Mouse (Mus musculus): ENCODE data around the gene Eif2b4. TPM values are rescaled to one million over a fixed set of nuclear protein-coding genes. Genes with fewer than 3 reads are reported as not detected.

Gene Eif2b4
- polyA plus RNA-seq, 1 experiment = 87.1 TPM

DNA sequence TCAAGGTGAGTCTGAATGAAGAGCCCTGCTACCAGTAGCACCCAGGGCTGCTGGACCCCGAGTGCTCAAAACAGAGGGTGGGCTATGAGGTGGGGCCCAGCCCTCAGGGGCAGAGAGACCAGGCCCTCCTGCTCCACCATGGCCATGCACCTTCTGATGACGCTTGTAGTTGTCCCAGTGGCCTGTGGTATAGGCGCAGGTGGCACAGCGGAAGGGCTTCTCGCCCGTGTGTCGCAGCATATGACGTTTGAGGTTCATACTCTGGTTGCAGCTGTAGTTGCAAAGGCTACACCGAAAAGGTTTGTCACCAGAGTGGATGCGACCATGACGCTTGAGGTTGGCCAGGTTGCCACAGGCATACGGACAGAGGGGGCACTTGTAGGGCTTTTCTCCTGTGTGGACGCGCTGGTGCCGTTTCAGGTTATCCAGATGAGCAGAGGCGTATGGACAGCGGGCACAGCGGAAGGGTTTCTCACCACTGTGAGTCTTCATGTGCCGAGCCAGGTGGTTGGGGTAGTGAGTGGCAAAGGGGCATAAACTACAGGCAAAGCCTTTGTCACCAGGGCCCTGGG is 6.2 kb upstream of the Eif2b4 start:
- H3K27me3 ChIP-seq (ENCODE audit: control insufficient read depth, insufficient read depth, low read length) = no peaks in the 10 kb centered on the region
- H3K4me1 ChIP-seq (ENCODE audit: control insufficient read depth, insufficient read depth, low read length) = no peaks in the 10 kb centered on the region
- 88% methylated on average over 19 of the region's 19 CpGs for WGBS
- DNase-seq = no peak
- TF ChIP-seq POLR2A (IDR thresholded peaks at IDR 0.05; ENCODE audit: borderline replicate concordance, insufficient read depth, low read length) (no peak), CTCF (IDR thresholded peaks at IDR 0.05; ENCODE audit: borderline replicate concordance, insufficient read depth, low read depth, low read length) (no peak)
- H3K27ac ChIP-seq (ENCODE audit: insufficient read depth, low read length) = no peak overlapping the region
- H3K4me3 ChIP-seq (replicated peaks; ENCODE audit: insufficient read depth, low read depth, low read length) = no peak overlapping the region

DNA sequence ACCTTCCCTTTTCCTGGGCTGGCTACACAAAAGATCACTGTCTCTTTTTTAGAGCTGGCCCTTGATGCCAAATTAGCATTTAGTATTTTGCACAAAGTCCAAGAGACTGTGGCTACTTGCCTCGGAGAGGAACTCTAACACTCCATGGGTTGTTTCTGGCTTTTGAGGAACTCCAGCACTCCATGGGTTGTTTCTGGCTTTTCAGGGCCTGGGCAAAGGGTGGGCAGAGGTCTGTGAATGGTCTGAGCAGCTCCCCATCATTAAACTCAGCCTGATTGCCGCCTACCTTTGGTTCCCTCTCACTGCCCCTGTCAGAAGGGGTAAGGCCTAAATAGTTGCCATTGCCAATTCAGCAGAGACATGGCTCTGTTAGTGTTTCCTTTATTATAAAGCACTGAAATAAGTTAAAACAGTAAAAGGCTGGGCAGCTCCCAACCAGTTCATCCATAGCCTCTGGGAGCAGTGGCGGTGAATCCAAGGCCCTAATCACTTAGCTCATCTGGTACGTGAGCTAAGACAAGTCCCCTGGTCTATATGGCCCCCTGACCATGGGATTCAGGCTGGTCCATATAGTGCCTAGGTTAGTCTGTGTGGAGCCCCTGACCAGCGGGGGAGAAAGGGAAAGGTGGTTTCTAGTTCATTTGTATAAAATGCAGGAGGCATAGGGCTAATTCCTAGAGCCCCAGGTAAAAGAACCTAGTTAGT is 5.5 kb upstream of the Eif2b4 start:
- H3K4me3 ChIP-seq (replicated peaks; ENCODE audit: insufficient read depth, low read depth, low read length) = no peak overlapping the region
- H3K4me1 ChIP-seq (ENCODE audit: control insufficient read depth, insufficient read depth, low read length) = no peaks in the 10 kb centered on the region
- H3K27ac ChIP-seq (ENCODE audit: insufficient read depth, low read length) = no peak overlapping the region
- H3K27me3 ChIP-seq (ENCODE audit: control insufficient read depth, insufficient read depth, low read length) = no peaks in the 10 kb centered on the region
- WGBS = 68% methylated on average over 5 of the region's 5 CpGs
- no peak for DNase-seq
- TF ChIP-seq CTCF (IDR thresholded peaks at IDR 0.05; ENCODE audit: borderline replicate concordance, insufficient read depth, low read depth, low read length) = no peak
- no peak for TF ChIP-seq POLR2A (IDR thresholded peaks at IDR 0.05; ENCODE audit: borderline replicate concordance, insufficient read depth, low read length)

DNA sequence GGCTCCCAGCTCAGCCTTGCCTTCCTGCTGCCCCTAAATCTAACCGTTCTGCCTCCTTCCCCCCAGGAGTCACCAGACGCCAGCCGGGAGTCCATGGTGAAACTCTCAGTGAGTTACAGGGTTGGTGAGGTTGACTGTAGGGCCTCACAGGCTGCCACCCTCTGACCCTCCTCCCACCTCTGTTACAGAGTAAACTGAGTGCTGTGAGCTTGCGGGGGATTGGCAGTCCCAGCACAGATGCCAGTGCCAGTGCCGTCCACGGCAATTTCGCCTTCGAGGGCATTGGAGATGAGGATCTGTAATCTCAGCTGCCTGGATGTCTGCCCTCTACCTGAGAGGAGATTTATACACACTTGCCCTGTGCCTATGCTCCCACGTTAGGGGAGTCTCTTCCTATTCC is 4.9 kb upstream of the Eif2b4 start:
- no peak for DNase-seq
- 57% methylated on average over 9 of the region's 9 CpGs for WGBS
- no peak overlapping the region for H3K27ac ChIP-seq (ENCODE audit: insufficient read depth, low read length)

DNA sequence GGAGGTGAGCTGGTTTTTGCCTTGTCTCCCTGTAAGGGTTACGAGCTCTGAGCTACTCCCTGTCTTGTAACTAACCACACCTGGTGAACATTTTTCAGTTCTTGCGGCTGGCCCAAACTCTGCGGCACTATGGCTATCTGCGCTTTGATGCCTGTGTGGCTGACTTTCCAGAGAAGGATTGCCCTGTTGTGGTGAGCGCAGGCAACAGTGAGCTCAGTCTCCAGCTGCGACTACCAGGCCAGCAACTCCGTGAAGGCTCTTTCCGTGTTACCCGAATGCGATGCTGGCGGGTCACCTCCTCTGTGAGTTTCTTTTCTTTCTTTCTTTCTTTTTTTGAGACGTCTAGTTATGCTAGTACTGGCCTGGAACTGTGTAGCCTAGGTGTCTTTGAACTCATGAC is 3.8 kb upstream of the Eif2b4 start:
- Histone ChIP-seq H3K27me3 (ENCODE audit: control insufficient read depth, insufficient read depth, low read length) (no peaks in the 10 kb centered on the region), H3K4me1 (ENCODE audit: control insufficient read depth, insufficient read depth, low read length) (no peaks in the 10 kb centered on the region), H3K4me3 (replicated peaks; ENCODE audit: insufficient read depth, low read depth, low read length) (no peak overlapping the region), H3K27ac (ENCODE audit: insufficient read depth, low read length) (no peak overlapping the region)
- WGBS = 90% methylated on average over 12 of the region's 12 CpGs
- DNase-seq = no peak
- TF ChIP-seq POLR2A (IDR thresholded peaks at IDR 0.05; ENCODE audit: borderline replicate concordance, insufficient read depth, low read length) (no peak), CTCF (IDR thresholded peaks at IDR 0.05; ENCODE audit: borderline replicate concordance, insufficient read depth, low read depth, low read length) (no peak)

More for the DNA sequence above, 4.9 kb upstream of the Eif2b4 start:
- no peak for TF ChIP-seq CTCF (IDR thresholded peaks at IDR 0.05; ENCODE audit: borderline replicate concordance, insufficient read depth, low read depth, low read length)
- TF ChIP-seq POLR2A (IDR thresholded peaks at IDR 0.05; ENCODE audit: borderline replicate concordance, insufficient read depth, low read length) = no peak
- no peak overlapping the region for H3K4me3 ChIP-seq (replicated peaks; ENCODE audit: insufficient read depth, low read depth, low read length)
- no peaks in the 10 kb centered on the region for H3K4me1 ChIP-seq (ENCODE audit: control insufficient read depth, insufficient read depth, low read length)
- no peaks in the 10 kb centered on the region for H3K27me3 ChIP-seq (ENCODE audit: control insufficient read depth, insufficient read depth, low read length)

DNA sequence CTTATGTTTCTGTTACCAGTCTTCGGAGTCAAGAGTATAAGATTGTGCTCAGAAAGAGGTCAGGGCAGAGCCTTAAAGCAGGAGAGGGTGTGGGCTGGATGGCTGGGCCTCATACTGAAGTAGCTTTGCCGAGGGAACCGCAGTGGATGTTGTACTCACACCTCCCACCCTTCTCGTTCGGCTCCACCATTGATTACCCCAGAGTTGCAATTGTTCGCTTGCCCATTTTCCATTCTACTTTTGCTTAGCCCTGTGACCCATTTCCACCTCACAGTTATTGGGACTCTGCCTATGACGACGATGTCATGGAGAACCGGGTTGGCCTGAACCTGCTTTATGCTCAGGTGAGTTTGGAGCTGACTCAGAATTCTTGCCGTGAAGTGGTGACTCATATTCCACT is 3.0 kb upstream of the Eif2b4 start:
- no peak for TF ChIP-seq POLR2A (IDR thresholded peaks at IDR 0.05; ENCODE audit: borderline replicate concordance, insufficient read depth, low read length)
- TF ChIP-seq CTCF (IDR thresholded peaks at IDR 0.05; ENCODE audit: borderline replicate concordance, insufficient read depth, low read depth, low read length) = no peak
- peaks cover 3% of the 10 kb centered on the region; the same call in 1 of the 2 replicates for H3K4me1 ChIP-seq (ENCODE audit: control insufficient read depth, insufficient read depth, low read length)
- 82% methylated on average over 10 of the region's 10 CpGs for WGBS
- DNase-seq = no peak
- no peaks in the 10 kb centered on the region for H3K27me3 ChIP-seq (ENCODE audit: control insufficient read depth, insufficient read depth, low read length)
- H3K4me3 ChIP-seq (replicated peaks; ENCODE audit: insufficient read depth, low read depth, low read length) = no peak overlapping the region
- no peak overlapping the region for H3K27ac ChIP-seq (ENCODE audit: insufficient read depth, low read length)

DNA sequence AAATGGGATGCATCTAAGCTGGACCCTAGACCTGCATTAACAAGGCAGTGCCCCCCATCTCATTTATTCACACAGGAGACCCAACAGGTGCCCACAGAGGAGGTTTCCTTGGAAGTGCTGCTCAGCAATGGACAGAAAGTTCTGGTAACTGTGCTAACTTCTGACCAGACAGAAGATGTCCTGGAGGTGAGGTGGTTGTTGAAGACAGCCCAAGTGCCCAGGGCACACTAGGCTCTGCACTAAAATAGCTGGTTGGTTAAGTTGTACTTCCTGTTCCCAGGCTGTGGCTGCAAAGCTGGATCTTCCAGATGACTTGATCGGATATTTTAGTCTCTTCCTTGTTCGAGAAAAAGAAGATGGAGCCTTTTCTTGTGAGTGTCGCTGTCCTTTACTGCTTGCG is 2.4 kb upstream of the Eif2b4 start:
- DNase-seq = no peak
- H3K4me1 ChIP-seq (ENCODE audit: control insufficient read depth, insufficient read depth, low read length) = peaks cover 4% of the 10 kb centered on the region; the same call in 1 of the 2 replicates
- no peak overlapping the region for H3K27ac ChIP-seq (ENCODE audit: insufficient read depth, low read length)
- 89% methylated on average over 4 of the region's 4 CpGs for WGBS
- TF ChIP-seq CTCF (IDR thresholded peaks at IDR 0.05; ENCODE audit: borderline replicate concordance, insufficient read depth, low read depth, low read length) (no peak), POLR2A (IDR thresholded peaks at IDR 0.05; ENCODE audit: borderline replicate concordance, insufficient read depth, low read length) (no peak)
- H3K27me3 ChIP-seq (ENCODE audit: control insufficient read depth, insufficient read depth, low read length) = no peaks in the 10 kb centered on the region
- no peak overlapping the region for H3K4me3 ChIP-seq (replicated peaks; ENCODE audit: insufficient read depth, low read depth, low read length)

DNA sequence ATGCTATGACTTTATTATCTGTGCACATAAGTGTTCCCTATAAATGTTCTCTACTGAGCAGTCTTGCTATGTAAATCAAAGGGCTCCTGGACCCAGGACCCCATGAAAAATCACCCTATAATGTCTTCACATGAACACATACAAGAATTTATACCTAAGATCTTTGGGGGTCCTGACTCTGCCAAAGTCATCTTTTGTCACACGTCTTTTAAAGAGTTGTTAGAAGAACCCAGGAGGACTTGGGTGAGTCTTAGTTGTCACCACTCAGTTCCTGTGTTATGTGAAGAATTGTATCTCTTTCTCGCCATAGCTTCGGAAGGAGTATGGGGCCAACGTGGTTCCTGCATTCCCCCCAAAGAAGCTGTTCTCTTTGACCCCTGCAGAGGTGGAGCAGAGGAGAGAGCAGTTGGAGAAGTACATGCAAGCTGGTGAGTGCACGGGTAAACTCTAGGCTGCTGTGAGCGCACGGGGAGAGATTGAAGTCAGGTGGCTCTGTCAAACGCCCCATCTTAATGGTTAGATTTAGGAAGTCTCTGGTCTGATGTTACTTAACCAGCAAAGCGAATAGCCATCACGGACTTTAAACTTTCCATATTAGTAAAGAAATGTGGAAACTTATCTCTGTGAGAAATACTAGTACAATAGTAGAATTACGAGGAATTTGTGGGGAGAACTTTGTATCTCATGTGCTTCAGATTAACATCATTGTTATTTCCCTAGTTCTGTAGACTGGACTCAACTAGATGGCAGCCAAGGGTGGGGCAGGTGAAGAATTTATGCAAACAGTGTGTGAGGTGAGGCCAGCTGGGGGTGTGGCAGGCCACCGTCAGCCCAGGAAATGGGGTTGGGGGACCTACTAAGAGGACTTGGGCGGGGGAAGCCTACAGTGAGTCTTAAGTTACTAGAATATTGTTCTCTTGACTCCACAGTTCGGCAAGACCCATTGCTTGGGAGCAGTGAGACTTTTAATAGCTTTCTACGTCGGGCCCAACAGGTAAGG is 1.6 kb upstream of the Eif2b4 start:
- DNase-seq = no peak
- Histone ChIP-seq H3K4me3 (replicated peaks; ENCODE audit: insufficient read depth, low read depth, low read length) (no peak overlapping the region), H3K27ac (ENCODE audit: insufficient read depth, low read length) (no peak overlapping the region), H3K4me1 (ENCODE audit: control insufficient read depth, insufficient read depth, low read length) (peaks cover 4% of the 10 kb centered on the region; the same call in 1 of the 2 replicates), H3K27me3 (ENCODE audit: control insufficient read depth, insufficient read depth, low read length) (no peaks in the 10 kb centered on the region)
- no peak for TF ChIP-seq CTCF (IDR thresholded peaks at IDR 0.05; ENCODE audit: borderline replicate concordance, insufficient read depth, low read depth, low read length)
- TF ChIP-seq POLR2A (IDR thresholded peaks at IDR 0.05; ENCODE audit: borderline replicate concordance, insufficient read depth, low read length) = no peak
- WGBS = 89% methylated on average over 16 of the region's 16 CpGs

All from cerebellum, adult 2 months (tissue).